Mouse (Mus musculus) pancreas, adult 10 weeks (tissue): Measurements from ENCODE around the gene Ube2j2. TPM values are rescaled to one million over a fixed set of nuclear protein-coding genes. Genes with fewer than 3 reads are reported as not detected.

ENCODE experiments used
- polyA plus RNA-seq: library from polyadenylated mRNA; stranded (reverse); fragments of 350-450 nt; fragmentation: Illumina TruSeq; extraction: RNeasy Lipid Tissue Mini Kit (QIAGEN cat#74804); gene quantifications from one replicate; pipeline ENCODE4 v1.2.3, GENCODE M21; 2015; ENCODE audit warnings: low read depth, low replicate concordance; ENCODE audit not compliant: insufficient read depth

Ube2j2 gene
- polyA plus RNA-seq: 15.4 TPM

DNA sequence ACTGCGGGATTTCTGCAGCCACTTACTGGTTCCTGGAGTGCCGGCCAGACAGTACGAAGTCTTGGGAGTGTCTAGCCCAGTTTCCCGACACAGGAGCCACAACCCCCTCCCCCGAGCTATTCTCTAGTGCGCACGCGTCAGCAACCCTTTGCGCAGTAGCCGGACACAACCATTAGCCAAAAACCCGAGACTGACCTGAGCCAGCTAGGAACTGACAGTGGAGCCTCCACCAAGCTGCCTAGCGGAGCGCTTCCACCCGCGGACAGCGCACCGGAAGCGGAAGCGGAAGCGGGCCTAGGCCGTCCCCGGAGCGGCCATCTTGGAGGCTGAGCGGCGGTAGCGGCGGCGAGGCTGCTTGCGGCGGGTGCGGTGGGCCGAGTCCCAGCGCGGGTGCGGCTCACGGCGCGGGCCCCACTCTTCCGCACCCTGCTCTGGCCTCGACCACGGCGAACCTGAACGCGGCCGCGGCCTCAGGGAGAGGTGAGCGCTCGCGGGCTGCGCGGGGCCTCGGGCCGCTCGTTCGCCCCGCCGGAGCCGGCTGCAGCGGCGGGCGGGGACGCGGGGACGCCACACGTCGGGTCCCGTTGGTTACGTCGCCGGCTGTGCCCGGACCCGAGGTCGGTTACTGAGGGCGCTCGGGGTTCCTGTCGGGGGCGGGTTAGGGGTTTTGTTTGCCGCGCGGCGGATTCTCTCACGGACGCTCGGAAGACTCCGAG lies at the start of gene Ube2j2:
TSS of gene Ube2j2 (plus strand) at position 298 of the 716 bp plus-strand sequence.

DNA sequence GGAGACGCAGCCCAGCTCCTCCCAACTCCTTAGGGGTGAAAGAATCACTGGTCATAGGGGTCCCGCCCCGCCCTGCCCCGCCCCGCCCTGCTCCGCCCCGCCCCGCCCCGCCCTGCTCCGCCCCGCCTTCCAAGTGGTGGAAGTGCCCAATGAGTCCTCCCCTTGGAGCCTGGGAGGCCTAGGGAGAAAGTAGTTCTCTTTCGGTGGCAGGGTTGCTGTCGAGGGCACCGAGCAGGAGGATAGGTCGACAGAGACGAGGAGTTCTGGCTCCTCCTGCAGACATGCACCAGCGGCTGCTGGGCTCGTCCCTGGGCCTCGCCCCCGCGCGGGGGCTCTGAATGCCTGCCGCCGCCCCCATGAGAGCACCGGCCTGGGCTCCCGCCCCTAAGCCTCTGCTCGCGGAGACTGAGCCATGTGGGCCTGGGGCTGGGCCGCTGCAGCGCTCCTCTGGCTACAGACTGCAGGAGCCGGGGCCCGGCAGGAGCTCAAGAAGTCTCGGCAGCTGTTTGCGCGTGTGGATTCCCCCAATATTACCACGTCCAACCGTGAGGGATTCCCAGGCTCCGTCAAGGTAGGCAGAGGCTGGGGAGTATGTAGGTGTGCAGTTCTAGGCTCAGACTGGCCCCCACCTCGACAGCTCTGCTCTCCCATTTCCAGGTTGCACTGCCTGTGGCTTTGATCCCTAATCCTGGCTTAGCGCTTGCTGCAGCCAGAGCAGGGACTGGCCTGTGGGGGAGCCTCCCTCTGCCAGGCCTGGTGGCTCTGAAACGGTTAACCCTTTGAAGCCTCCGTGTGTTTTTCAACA lies 18.7 kb downstream of the Ube2j2 start, which contains the start of gene C1qtnf12:
TSS of gene C1qtnf12 (plus strand) at position 152 of the 805 bp plus-strand sequence.

GRCm38 (mm10) chr4:155992241-155992905 lies 48.7 kb downstream of the Ube2j2 start, which contains the start of the genes B3galt6 and Sdf4:
B3galt6 (minus strand) TSS chr4:155992649.
Sdf4 (plus strand) TSS chr4:155992872.

Other genes starting within 250 kb of the Ube2j2 start
- gene Fndc10, start 249.5 kb upstream of the Ube2j2 start, polyA plus RNA-seq: 3.8 TPM
- 15.1 TPM for gene Ssu72, start 239.0 kb upstream of the Ube2j2 start, polyA plus RNA-seq
- 0.18 TPM for gene Tmem240, start 209.0 kb upstream of the Ube2j2 start, polyA plus RNA-seq
- gene Atad3a, start 182.7 kb upstream of the Ube2j2 start, polyA plus RNA-seq: 21.6 TPM
- 6.9 TPM for gene Vwa1, start 169.1 kb upstream of the Ube2j2 start, polyA plus RNA-seq
- 0.22 TPM for gene Tmem88b, start 158.0 kb upstream of the Ube2j2 start, polyA plus RNA-seq
- not detected for gene Ankrd65, start 153.4 kb upstream of the Ube2j2 start, polyA plus RNA-seq
- gene Mrpl20, start 141.0 kb upstream of the Ube2j2 start, polyA plus RNA-seq: 43.6 TPM
- gene Ccnl2, start 131.3 kb upstream of the Ube2j2 start, polyA plus RNA-seq: 114 TPM
- gene Aurkaip1, start 112.6 kb upstream of the Ube2j2 start, polyA plus RNA-seq: 38.2 TPM
- 34.6 TPM for gene Mxra8, start 104.2 kb upstream of the Ube2j2 start, polyA plus RNA-seq
- gene Dvl1, start 96.4 kb upstream of the Ube2j2 start, polyA plus RNA-seq: 37.5 TPM
- gene Tas1r3, start 80.5 kb upstream of the Ube2j2 start, polyA plus RNA-seq: not detected
- gene Cptp, start 74.4 kb upstream of the Ube2j2 start, polyA plus RNA-seq: 2.7 TPM
- gene Ints11, start 74.3 kb upstream of the Ube2j2 start, polyA plus RNA-seq: 4.5 TPM
- gene Pusl1, start 52.0 kb upstream of the Ube2j2 start, polyA plus RNA-seq: 6.6 TPM
- 3.7 TPM for gene Acap3, start 52.0 kb upstream of the Ube2j2 start, polyA plus RNA-seq
- 15.8 TPM for gene C1qtnf12, start 18.5 kb downstream of the Ube2j2 start, polyA plus RNA-seq
- gene B3galt6, start 48.8 kb downstream of the Ube2j2 start, polyA plus RNA-seq: 1.6 TPM
- gene Sdf4, start 49.0 kb downstream of the Ube2j2 start, polyA plus RNA-seq: 42.9 TPM
- not detected for gene Tnfrsf4, start 70.0 kb downstream of the Ube2j2 start, polyA plus RNA-seq
- not detected for gene Tnfrsf18, start 82.3 kb downstream of the Ube2j2 start, polyA plus RNA-seq
- 5.0 TPM for gene Ttll10, start 115.6 kb downstream of the Ube2j2 start, polyA plus RNA-seq
- gene 9430015G10Rik, start 166.2 kb downstream of the Ube2j2 start, polyA plus RNA-seq: 3.1 TPM
- gene Rnf223, start 186.7 kb downstream of the Ube2j2 start, polyA plus RNA-seq: not detected